Mouse (Mus musculus) spleen, adult 2 months (tissue): ENCODE data around the gene C2. TPM values are rescaled to one million over a fixed set of nuclear protein-coding genes. Genes with fewer than 3 reads are reported as not detected.

Source experiments
- DNase-seq, 2 experiments: peaks; one replicate each; pipeline versions ENCODE4 v3.0.0 to v3.0.0-alpha.2; 2012 to 2021; ENCODE audit warnings: low spot score in 2 of 2, low read depth in 1 of 2
- H3K27ac ChIP-seq: fragments of 200-500 bp; 2 replicates; pipeline ENCODE4 v1.5.1; 2012; ENCODE audit warnings: low read length, inconsistent platforms; ENCODE audit not compliant: insufficient read depth
- H3K27me3 ChIP-seq: fragments of 200-500 bp; 2 replicates; pipeline ENCODE4 v1.6.1; 2012; ENCODE audit warnings: mild to moderate bottlenecking, moderate library complexity, low read length, inconsistent platforms; ENCODE audit not compliant: control insufficient read depth, insufficient read depth
- H3K36me3 ChIP-seq: fragments of 200-500 bp; 2 replicates; pipeline ENCODE4 v1.6.1; 2012; ENCODE audit warnings: mild to moderate bottlenecking, low read length, inconsistent platforms; ENCODE audit not compliant: control insufficient read depth, insufficient read depth
- H3K4me1 ChIP-seq: fragments of 200-500 bp; 2 replicates; pipeline ENCODE4 v1.6.1; 2011; ENCODE audit warnings: inconsistent platforms; ENCODE audit not compliant: control insufficient read depth, insufficient read depth, insufficient read length
- H3K4me3 ChIP-seq: fragments of 200-500 bp; 2 replicates; pipeline ENCODE4 v1.5.1; 2011; ENCODE audit warnings: mild to moderate bottlenecking, inconsistent platforms; ENCODE audit not compliant: insufficient read depth, insufficient read length; ENCODE audit errors: extremely low read depth
- CTCF ChIP-seq: fragments of 200-500 bp; IDR thresholded peaks from 2 replicates; pipeline ENCODE4 v1.5.1; 2011; ENCODE audit warnings: mild to moderate bottlenecking, inconsistent platforms; ENCODE audit not compliant: insufficient read depth, insufficient read length, insufficient replicate concordance; ENCODE audit errors: extremely low read depth
- POLR2A ChIP-seq: fragments of 200-500 bp; IDR thresholded peaks from 2 replicates; pipeline ENCODE4 v1.6.1; 2011; ENCODE audit warnings: low read depth, low read length, inconsistent platforms
- WGBS: fragments of 180-500 bp; shearing (Covaris S2); methylation state at CpG from one replicate; pipeline ENCODE4 v1.1.7; 2018; 5-methylcytosine and 5-hydroxymethylcytosine counted together
- polyA plus RNA-seq: library from polyadenylated mRNA; depleted of rRNA; stranded (reverse); fragments of >200 nt; gene quantifications from 2 replicates; pipeline ENCODE4 v1.2.3, GENCODE M21; 2012

C2 gene
- polyA plus RNA-seq, 1 experiment = 15.9 TPM

DNA sequence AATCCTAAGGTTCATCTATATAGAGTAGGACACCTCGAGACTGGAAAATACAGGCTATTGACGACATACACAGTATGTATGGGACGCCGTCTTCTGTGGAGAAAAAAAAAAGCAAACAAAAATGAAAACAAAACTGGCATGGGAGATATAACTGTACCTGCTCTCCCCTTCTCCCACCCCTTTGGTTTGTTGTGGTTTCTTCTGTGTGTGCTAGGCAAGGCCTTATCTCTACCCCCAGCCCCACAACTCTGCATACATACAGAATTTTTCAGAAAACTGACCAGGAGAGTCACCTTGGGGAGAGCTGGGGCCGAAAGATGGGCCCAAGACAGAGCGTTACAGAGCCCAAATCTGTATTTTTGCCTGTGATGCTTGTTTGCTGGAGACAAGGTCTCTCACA is 13.4 kb downstream of the C2 start:
- DNase-seq = no peak
- Histone ChIP-seq H3K4me3 (no peak overlapping the region), H3K36me3 (no peaks in the 10 kb centered on the region), H3K27me3 (no peaks in the 10 kb centered on the region), H3K4me1 (peaks cover 8% of the 10 kb centered on the region; the same call in 1 of the 2 replicates), H3K27ac (no peak overlapping the region)
- WGBS = 82% methylated on average over 6 of the region's 6 CpGs
- TF ChIP-seq POLR2A = no peak
- TF ChIP-seq CTCF = no peak

DNA sequence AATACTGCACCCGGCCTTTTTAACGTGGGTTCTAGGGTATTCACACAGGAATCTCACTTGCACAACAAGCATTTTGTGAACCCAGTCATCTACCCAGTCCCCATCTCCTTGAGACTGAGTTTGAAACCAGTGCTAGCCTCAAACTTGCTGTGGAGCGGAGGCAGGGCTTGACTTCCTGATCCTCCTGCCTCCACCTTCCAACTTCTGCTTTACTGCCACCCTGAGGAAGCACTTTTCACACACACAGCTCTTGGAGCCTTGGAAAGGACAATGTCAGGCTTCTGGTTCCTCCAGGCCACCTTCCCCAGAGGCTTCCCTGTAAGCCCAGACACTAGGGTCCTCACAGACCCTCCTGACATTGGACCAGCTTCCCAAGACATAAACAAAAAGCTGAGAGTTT is 14.7 kb downstream of the C2 start:
- Histone ChIP-seq H3K4me3 (no peak overlapping the region), H3K4me1 (peaks cover 12% of the 10 kb centered on the region; the same call in 1 of the 2 replicates), H3K27me3 (no peaks in the 10 kb centered on the region), H3K36me3 (no peaks in the 10 kb centered on the region), H3K27ac (no peak overlapping the region)
- no peak for DNase-seq
- TF ChIP-seq CTCF = no peak
- no peak for TF ChIP-seq POLR2A
- WGBS = 47% methylated on average over 3 of the region's 3 CpGs

DNA sequence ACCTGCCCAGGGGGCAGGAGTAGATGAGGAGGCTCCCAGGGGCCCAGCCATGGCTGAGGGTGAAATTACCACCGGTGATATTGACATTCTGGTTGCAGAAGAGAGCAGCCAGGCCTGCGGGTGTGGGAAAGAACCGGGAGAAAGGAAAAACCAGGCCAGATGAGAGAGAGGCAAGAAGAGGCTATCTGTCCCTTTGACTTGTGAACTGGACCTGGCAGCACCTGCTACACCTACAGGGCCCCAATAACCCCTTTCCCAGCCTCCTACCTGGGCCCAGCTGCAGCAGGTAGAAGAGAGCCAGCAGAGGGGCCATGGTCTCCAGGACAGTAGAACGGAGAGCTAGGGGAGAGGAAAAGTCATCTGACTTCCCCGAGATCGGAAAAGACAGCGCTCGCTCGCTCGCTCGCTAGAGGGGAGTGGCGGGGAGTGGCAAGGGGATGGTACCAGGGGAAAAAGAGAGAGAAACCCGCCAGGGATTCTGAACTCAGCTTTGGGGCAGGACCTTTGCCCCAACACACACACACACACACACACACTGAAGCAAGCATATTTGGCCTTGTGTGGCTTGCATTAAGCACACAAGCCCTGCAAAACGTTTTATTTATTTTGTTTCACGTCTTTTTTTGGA is 16.3 kb downstream of the C2 start, which contains the start of gene Gm20547:
Gene Gm20547, minus strand, starts transcription at position 360 of the 628 bp plus-strand sequence.
- 82% methylated on average over 15 of the region's 15 CpGs for WGBS
- TF ChIP-seq CTCF (no peak), POLR2A (no peak)
- Histone ChIP-seq H3K4me1 (peaks cover 7% of the 10 kb centered on the region; the same call in 1 of the 2 replicates), H3K4me3 (no peak within 1 kb of the TSS; the same call in 1 of the 2 replicates), H3K36me3 (no peaks in the 10 kb centered on the region), H3K27me3 (no peaks in the 10 kb centered on the region), H3K27ac (no peak within 1 kb of the TSS)
- DNase-seq = no peak

DNA sequence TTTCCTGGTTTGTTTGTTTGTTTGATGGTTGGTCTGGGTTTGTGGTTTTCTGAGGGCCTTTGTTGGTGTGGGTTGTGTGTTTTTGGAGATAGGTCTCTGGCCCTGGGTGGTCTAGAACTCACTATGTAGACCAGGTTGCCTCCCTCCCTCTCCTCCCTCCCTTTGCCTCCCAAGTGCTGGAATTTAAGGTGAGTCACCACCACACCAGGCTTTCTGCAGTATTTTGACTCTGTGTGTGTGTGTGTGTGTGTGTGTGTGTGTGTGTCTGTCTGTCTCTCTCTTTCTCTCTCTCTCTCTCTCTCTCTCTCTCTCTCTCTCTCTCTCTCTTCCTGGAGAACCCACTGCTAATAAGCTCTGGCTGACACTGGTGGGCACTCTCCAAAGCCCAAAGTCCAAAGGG is 16.9 kb downstream of the C2 start:
- Histone ChIP-seq H3K4me1 (peaks cover 7% of the 10 kb centered on the region; the same call in 1 of the 2 replicates), H3K27ac (no peak overlapping the region), H3K36me3 (no peaks in the 10 kb centered on the region), H3K27me3 (no peaks in the 10 kb centered on the region), H3K4me3 (no peak overlapping the region; the same call in 1 of the 2 replicates)
- DNase-seq = no peak
- TF ChIP-seq CTCF = no peak

DNA sequence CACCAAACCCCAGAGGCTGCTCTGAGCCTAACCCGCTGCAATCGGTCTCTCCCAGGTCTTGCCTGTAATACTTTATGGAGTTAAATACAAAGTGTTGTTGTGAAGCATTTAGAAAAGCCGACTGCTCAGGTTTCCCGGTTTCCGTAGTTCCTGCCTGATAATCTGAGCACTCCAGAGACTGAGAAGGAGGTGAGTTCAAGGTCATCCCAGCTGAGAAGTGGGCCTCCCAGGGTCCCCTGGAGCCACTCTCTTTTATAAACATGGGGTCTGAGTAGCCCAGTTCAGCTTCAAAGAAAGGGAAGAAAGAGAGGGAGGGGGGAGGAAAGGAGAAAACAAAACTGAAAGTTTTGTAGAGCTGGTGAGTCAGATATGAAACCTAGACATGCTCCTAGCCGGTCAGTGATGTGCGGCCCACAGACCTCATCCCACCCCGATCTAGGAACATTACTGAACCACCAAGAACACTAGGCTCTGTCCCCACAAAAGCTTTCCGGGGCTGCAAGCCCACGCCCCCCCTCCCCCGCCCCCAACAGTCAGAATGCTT is 18.7 kb downstream of the C2 start, which contains the start of gene Zbtb12:
Gene Zbtb12, plus strand, starts transcription at position 148 of the 544 bp plus-strand sequence.
- DNase-seq = no peak
- Histone ChIP-seq H3K36me3 (no peaks in the 10 kb centered on the region), H3K27me3 (no peaks in the 10 kb centered on the region), H3K4me1 (peaks cover 7% of the 10 kb centered on the region; the same call in 1 of the 2 replicates), H3K27ac (peak within 1 kb of the TSS; percentile 3; the same call in 1 of the 2 replicates), H3K4me3 (peak within 1 kb of the TSS; percentile 29; the same call in 1 of the 2 replicates)
- TF ChIP-seq POLR2A (no peak), CTCF (no peak)
- WGBS = 44% methylated on average over 11 of the region's 11 CpGs

DNA sequence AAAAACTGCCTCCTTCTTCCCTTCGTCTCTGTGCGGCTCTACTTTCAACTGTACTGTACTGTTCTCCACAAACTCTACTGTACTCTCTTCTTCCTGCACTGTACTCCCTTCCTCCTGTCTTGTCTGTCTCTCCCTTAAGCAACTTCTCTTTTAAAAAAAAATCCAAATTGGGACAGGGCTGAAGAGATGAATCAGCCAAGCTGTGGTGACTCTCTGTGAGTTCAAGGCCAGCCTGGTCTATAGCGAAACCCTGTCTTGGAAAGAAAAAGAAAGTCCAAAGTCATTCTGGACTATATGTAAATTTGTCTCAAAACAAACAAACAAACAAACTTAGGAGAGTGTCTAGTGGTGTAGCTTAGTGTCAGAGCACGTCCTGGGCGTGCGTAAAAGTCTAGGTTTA is 23.7 kb downstream of the C2 start:
- WGBS = 93% methylated on average over 6 of the region's 6 CpGs
- peaks cover 2% of the 10 kb centered on the region; the same call in 1 of the 2 replicates for H3K4me1 ChIP-seq
- H3K27ac ChIP-seq = no peak overlapping the region
- TF ChIP-seq CTCF = no peak
- no peak for TF ChIP-seq POLR2A
- no peaks in the 10 kb centered on the region for H3K36me3 ChIP-seq
- H3K27me3 ChIP-seq = no peaks in the 10 kb centered on the region
- no peak for DNase-seq
- H3K4me3 ChIP-seq = no peak overlapping the region

DNA sequence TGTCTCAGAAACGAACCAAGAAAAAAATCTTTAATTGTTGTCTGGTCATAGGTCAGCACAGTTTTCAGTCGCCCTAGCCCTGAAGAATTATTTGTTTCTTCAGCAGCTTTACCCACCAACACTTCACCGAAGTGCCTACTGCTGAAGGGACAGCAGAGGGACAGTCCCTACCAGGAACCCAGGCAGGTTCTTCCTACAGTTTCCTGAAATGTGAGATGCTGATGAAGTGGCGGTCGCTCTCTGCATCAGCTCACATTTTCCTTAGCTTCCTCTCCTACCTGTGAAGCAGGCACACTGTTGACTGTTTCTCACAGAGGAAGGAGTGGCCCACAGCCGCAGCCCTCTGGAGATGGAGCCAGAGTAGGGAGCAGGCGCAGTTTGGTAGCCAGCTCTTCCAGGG is 32.1 kb downstream of the C2 start:
- H3K4me1 ChIP-seq = no peaks in the 10 kb centered on the region
- WGBS = 60% methylated on average over 7 of the region's 7 CpGs

More for the DNA sequence above, 32.1 kb downstream of the C2 start:
- no peaks in the 10 kb centered on the region for H3K27me3 ChIP-seq
- TF ChIP-seq CTCF (no peak), POLR2A (no peak)
- H3K36me3 ChIP-seq = no peaks in the 10 kb centered on the region
- no peak for DNase-seq
- H3K27ac ChIP-seq = no peak overlapping the region
- H3K4me3 ChIP-seq = no peak overlapping the region
